Mouse (Mus musculus): ENCODE results near the gene Wdr70. TPM values are rescaled to one million over a fixed set of nuclear protein-coding genes. Genes with fewer than 3 reads are reported as not detected.
A peak's percentile ranks its signal among the peaks of the same experiment; 100 is the strongest.
"Not testable (repeated sequence)": the region's sequence is repeated elsewhere in the genome, so short reads cannot be mapped to it uniquely, and the experiment has no call there.

Gene Wdr70
- polyA plus RNA-seq, 1 experiment from 2014 or later = 69.0 TPM

GRCm38 (mm10) chr15:8090685-8091084 is 8.3 kb downstream of the Wdr70 start:
- Histone ChIP-seq H3K27ac (no peak overlapping the region), H3K4me3 (no peak overlapping the region), H3K9ac (no peak overlapping the region), H3K9me3 (no peaks in the 10 kb centered on the region), H3K27me3 (no peaks in the 10 kb centered on the region), H3K36me3 (peaks cover 42% of the 10 kb centered on the region), H3K4me2 (replicated peaks) (no peak overlapping the region), H3K4me1 (no peaks in the 10 kb centered on the region)
- ATAC-seq (ENCODE audit: low FRiP score, low read depth) = no peak
- WGBS = 100% methylated on average over 2 of the region's 2 CpGs

- no peaks in the 10 kb centered on the region for H3K9me3 ChIP-seq
- H3K27ac ChIP-seq = no peak overlapping the region
- H3K9ac ChIP-seq = no peak overlapping the region
- peaks cover 25% of the 10 kb centered on the region for H3K36me3 ChIP-seq
- no peaks in the 10 kb centered on the region for H3K4me1 ChIP-seq
- WGBS = 91% methylated on average over 3 of the region's 3 CpGs
- H3K4me3 ChIP-seq = no peak overlapping the region
- H3K4me2 ChIP-seq (replicated peaks) = no peak overlapping the region
- H3K27me3 ChIP-seq = no peaks in the 10 kb centered on the region
- no peak for ATAC-seq (ENCODE audit: low FRiP score, low read depth)
Measured at GRCm38 (mm10) chr15:8088715-8089114, 10.3 kb downstream of the Wdr70 start.

DNA sequence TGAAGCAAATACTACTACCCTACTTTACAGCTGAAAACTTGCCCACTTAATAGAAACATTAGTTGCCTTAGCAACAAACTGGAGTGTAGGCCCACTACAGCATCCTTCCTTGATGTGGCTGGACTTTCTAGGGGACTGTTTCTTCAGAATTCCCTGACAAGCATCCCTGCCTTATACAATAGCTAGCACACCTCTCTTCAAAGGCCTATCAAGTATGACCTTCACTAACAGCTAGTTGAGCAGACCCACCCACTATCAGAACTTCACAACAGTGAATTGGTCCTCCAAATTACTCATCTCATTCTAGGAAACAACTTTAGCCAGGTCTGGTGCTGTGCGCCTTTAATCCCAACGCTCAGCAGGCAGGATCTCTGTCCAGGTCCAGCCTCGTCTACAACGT is 11.7 kb downstream of the Wdr70 start:
- WGBS = 94% methylated on average over 4 of the region's 4 CpGs
- ATAC-seq (ENCODE audit: low FRiP score, low read depth) = no peak
- Histone ChIP-seq H3K9ac (no peak overlapping the region), H3K27me3 (no peaks in the 10 kb centered on the region), H3K27ac (no peak overlapping the region), H3K9me3 (no peaks in the 10 kb centered on the region), H3K36me3 (peaks cover 23% of the 10 kb centered on the region), H3K4me3 (no peak overlapping the region), H3K4me1 (no peaks in the 10 kb centered on the region), H3K4me2 (replicated peaks) (no peak overlapping the region)

GRCm38 (mm10) chr15:8082139-8082538 is 16.9 kb downstream of the Wdr70 start:
- H3K4me2 ChIP-seq (replicated peaks) = no peak overlapping the region
- no peaks in the 10 kb centered on the region for H3K4me1 ChIP-seq
- 94% methylated on average over 8 of the region's 8 CpGs for WGBS
- no peaks in the 10 kb centered on the region for H3K9me3 ChIP-seq
- no peaks in the 10 kb centered on the region for H3K27me3 ChIP-seq
- no peak for ATAC-seq (ENCODE audit: low FRiP score, low read depth)
- no peak overlapping the region for H3K4me3 ChIP-seq
- H3K27ac ChIP-seq = no peak overlapping the region
- H3K36me3 ChIP-seq = peaks cover 32% of the 10 kb centered on the region
- no peak overlapping the region for H3K9ac ChIP-seq

- H3K4me2 ChIP-seq (replicated peaks); H3K9me3 ChIP-seq; H3K27me3 ChIP-seq; ATAC-seq (ENCODE audit: low FRiP score, low read depth); H3K9ac ChIP-seq; H3K27ac ChIP-seq; H3K4me1 ChIP-seq; H3K4me3 ChIP-seq: not testable (repeated sequence)
- peaks cover 54% of the 10 kb centered on the region for H3K36me3 ChIP-seq
- 95% methylated on average over 3 of the region's 3 CpGs for WGBS
Measured at GRCm38 (mm10) chr15:8073159-8073558, 25.9 kb downstream of the Wdr70 start.

GRCm38 (mm10) chr15:8065221-8065620 is 33.8 kb downstream of the Wdr70 start:
- ATAC-seq (ENCODE audit: low FRiP score, low read depth) = no peak
- no peaks in the 10 kb centered on the region for H3K27me3 ChIP-seq

DNA sequence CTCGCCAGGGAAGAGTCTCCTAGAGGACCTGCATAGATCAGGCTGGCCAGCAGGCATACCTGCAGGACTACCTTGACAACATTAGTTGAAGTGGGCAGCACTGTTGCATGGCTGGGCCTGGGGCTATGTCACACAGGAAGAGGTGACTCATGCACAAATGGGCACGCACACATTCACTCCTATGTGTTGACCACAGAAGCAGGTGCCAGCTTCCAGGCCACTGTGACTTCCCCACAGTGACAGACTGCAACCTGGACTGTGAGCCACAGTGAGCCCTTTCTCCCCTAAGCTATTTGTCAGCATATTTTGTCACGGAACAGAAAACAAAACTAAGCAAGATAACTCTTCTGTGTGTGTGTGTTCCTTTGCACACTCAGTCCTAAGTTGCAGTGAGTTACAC is 47.8 kb downstream of the Wdr70 start:
- no peak overlapping the region for H3K27ac ChIP-seq

More at GRCm38 (mm10) chr15:8065221-8065620, 33.8 kb downstream of the Wdr70 start:
- Histone ChIP-seq H3K9me3 (no peaks in the 10 kb centered on the region), H3K4me1 (no peaks in the 10 kb centered on the region), H3K9ac (no peak overlapping the region), H3K27ac (no peak overlapping the region), H3K4me3 (no peak overlapping the region), H3K4me2 (replicated peaks) (no peak overlapping the region), H3K36me3 (peaks cover 41% of the 10 kb centered on the region)
- 76% methylated on average over 6 of the region's 6 CpGs for WGBS

DNA sequence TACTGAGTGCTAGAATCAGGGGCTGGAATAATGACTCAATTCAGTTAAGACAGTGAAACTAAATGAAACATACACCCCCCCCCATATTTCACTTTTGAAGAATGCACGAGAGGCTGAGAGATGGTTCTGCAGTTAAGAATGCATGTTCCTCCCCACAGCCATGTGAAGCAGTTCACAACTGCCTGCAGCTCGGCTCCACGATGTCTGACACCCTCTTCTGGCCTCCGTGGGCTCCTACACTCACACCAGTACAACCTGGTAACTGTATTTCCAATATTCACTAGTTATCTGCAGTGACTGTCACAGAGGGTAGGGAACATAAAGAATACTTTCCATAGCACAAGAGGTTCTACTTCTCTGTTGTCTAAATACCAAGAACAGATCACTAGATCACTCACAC is 59.2 kb downstream of the Wdr70 start:
- no peak overlapping the region for H3K9ac ChIP-seq
- H3K27ac ChIP-seq = no peak overlapping the region
- 69% methylated on average over 4 of the region's 4 CpGs for WGBS
- ATAC-seq (ENCODE audit: low FRiP score, low read depth) = no peak
- H3K36me3 ChIP-seq = peaks cover 31% of the 10 kb centered on the region
- no peak overlapping the region for H3K4me3 ChIP-seq
- no peak overlapping the region for H3K4me2 ChIP-seq (replicated peaks)
- H3K27me3 ChIP-seq = no peaks in the 10 kb centered on the region
- H3K4me1 ChIP-seq = no peaks in the 10 kb centered on the region
- H3K9me3 ChIP-seq = no peaks in the 10 kb centered on the region

More for the DNA sequence above, 47.8 kb downstream of the Wdr70 start:
- 82% methylated on average over 3 of the region's 3 CpGs for WGBS
- H3K4me3 ChIP-seq = no peak overlapping the region
- H3K4me1 ChIP-seq = no peaks in the 10 kb centered on the region
- H3K4me2 ChIP-seq (replicated peaks) = no peak overlapping the region
- peaks cover 17% of the 10 kb centered on the region for H3K36me3 ChIP-seq
- H3K9ac ChIP-seq = no peak overlapping the region
- H3K9me3 ChIP-seq = no peaks in the 10 kb centered on the region
- ATAC-seq (ENCODE audit: low FRiP score, low read depth) = no peak
- no peaks in the 10 kb centered on the region for H3K27me3 ChIP-seq

- no peak overlapping the region for H3K9ac ChIP-seq
- no peaks in the 10 kb centered on the region for H3K9me3 ChIP-seq
- peaks cover 31% of the 10 kb centered on the region for H3K36me3 ChIP-seq
- no peaks in the 10 kb centered on the region for H3K4me1 ChIP-seq
- H3K4me3 ChIP-seq = no peak overlapping the region
- H3K27me3 ChIP-seq = no peaks in the 10 kb centered on the region
- H3K27ac ChIP-seq = no peak overlapping the region
- no peak for ATAC-seq (ENCODE audit: low FRiP score, low read depth)
- no peak overlapping the region for H3K4me2 ChIP-seq (replicated peaks)
- 89% methylated on average over 5 of the region's 5 CpGs for WGBS
Measured at GRCm38 (mm10) chr15:8038457-8038856, 60.6 kb downstream of the Wdr70 start.

- Histone ChIP-seq H3K27ac (no peak overlapping the region), H3K36me3 (peaks cover 35% of the 10 kb centered on the region), H3K27me3 (no peaks in the 10 kb centered on the region), H3K4me3 (no peak overlapping the region), H3K4me2 (replicated peaks) (no peak overlapping the region), H3K9ac (no peak overlapping the region), H3K4me1 (no peaks in the 10 kb centered on the region), H3K9me3 (no peaks in the 10 kb centered on the region)
- no peak for ATAC-seq (ENCODE audit: low FRiP score, low read depth)
- WGBS = 71% methylated on average over 3 of the region's 3 CpGs
Measured at GRCm38 (mm10) chr15:8037825-8038224, 61.2 kb downstream of the Wdr70 start.

DNA sequence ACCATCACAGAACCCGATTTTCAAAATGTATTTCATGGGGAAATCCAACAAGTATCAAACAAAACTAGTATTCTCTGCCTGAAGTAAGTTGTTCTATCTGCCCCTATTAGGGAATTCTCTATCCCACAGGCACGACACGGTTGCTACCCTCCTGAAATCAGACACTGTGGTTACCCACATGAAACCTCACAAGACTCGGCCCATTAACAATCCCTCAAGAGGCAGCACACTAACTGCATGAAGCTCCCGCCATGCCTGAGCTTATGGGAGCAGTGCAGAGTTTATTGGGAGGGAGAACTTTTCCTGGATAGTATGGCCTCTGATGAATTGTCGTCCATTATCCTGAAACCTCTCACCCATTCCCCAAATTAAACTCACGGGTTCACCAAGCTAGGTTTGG is 67.8 kb downstream of the Wdr70 start:
- no peak overlapping the region for H3K27ac ChIP-seq
- H3K9ac ChIP-seq = no peak overlapping the region
- H3K4me2 ChIP-seq (replicated peaks) = no peak overlapping the region
- H3K4me1 ChIP-seq = no peaks in the 10 kb centered on the region; the same call in 1 of the 2 replicates
- no peak overlapping the region for H3K4me3 ChIP-seq
- H3K9me3 ChIP-seq = no peaks in the 10 kb centered on the region
- 75% methylated on average over 7 of the region's 7 CpGs for WGBS
- H3K27me3 ChIP-seq = no peaks in the 10 kb centered on the region
- no peak for ATAC-seq (ENCODE audit: low FRiP score, low read depth)
- H3K36me3 ChIP-seq = peaks cover 11% of the 10 kb centered on the region

- Histone ChIP-seq H3K4me2 (replicated peaks) (no peak overlapping the region), H3K27me3 (no peaks in the 10 kb centered on the region), H3K9me3 (no peaks in the 10 kb centered on the region), H3K9ac (no peak overlapping the region), H3K4me3 (no peak overlapping the region), H3K36me3 (peaks cover 11% of the 10 kb centered on the region), H3K4me1 (no peaks in the 10 kb centered on the region; the same call in 1 of the 2 replicates), H3K27ac (no peak overlapping the region)
- 72% methylated on average over 3 of the region's 3 CpGs for WGBS
- ATAC-seq (ENCODE audit: low FRiP score, low read depth) = peak; percentile 44; the same call in 1 of the 2 replicates
Measured at GRCm38 (mm10) chr15:8030643-8031042, 68.4 kb downstream of the Wdr70 start.

- H3K27ac ChIP-seq = no peak overlapping the region
- H3K27me3 ChIP-seq = no peaks in the 10 kb centered on the region
- 95% methylated on average over 2 of the region's 2 CpGs for WGBS
- no peaks in the 10 kb centered on the region; the same call in 1 of the 2 replicates for H3K4me1 ChIP-seq
- ATAC-seq (ENCODE audit: low FRiP score, low read depth) = no peak
- no peaks in the 10 kb centered on the region for H3K9me3 ChIP-seq
- no peak overlapping the region for H3K4me3 ChIP-seq
- no peaks in the 10 kb centered on the region; the same call in 1 of the 2 replicates for H3K36me3 ChIP-seq
- H3K4me2 ChIP-seq (replicated peaks) = no peak overlapping the region
- H3K9ac ChIP-seq = no peak overlapping the region
Measured at GRCm38 (mm10) chr15:8027503-8027902, 71.5 kb downstream of the Wdr70 start.
